Comparison of ENCODE assay signal across 7 mouse cellular contexts in the genomic region with DNA sequence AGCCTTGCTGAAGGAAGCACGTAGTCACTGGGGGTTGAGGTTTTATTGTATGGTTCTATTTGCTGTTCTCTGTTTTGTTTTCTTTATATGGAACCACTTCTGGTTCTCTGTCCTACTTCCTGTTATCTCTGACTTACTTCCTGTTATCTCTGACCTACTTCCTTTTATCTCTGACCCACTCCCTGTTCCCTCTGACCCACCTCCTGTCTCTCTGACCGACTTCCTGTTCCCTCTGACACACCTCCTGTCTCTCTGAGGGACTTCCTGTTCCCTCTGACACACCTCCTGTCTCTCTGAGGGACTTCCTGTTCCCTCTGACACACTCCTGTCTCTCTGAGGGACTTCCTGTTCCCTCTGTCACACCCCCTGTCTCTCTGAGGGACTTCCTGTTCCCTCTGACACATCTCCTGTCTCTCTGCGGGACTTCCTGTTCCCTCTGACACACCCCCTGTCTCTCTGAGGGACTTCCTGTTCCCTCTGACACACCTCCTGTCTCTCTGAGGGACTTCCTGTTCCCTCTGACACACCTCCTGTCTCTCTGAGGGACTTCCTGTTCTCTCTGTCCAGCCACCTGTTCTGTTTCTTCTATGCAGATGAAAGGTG.
DNase-seq lines count a peak whose midpoint lies in the region; ATAC-seq and TF ChIP-seq lines count a peak whose summit lies in the region.
"Not testable (repeated sequence)": the region's sequence is repeated elsewhere in the genome, so short reads cannot be mapped to it uniquely, and the experiment has no call there.

No protein-coding gene starts in this region.

- not testable (repeated sequence) for H3K36me3 ChIP-seq in CH12.LX (replicated peaks in 1 of 2; ENCODE audit: control insufficient read depth in 1 of 2, insufficient read depth in 1 of 2, low read length in 1 of 2); heart, adult 2 months (ENCODE audit: control insufficient read depth, insufficient read depth, low read length); lung, postnatal 0 days (ENCODE audit: insufficient read depth, low read length)

- peak; percentile 10 for DNase-seq in 3134 (ENCODE audit: extremely low read depth, insufficient read length, low spot score)
- peak; percentile 76 for DNase-seq in CH12.LX (ENCODE audit: extremely low read depth)
- DNase-seq in MEL-GATA-1-ER (ENCODE audit: extremely low read depth, low read depth): peak; percentile 70
- DNase-seq in c-Kit-positive CD71-negative TER-119-negative erythroid progenitor cells, embryonic 14.5 days (ENCODE audit: low read depth): peak; percentile 17
- not testable (repeated sequence) for DNase-seq in heart, adult 2 months
- peak; percentile 16 for DNase-seq in lung, postnatal 0 days (ENCODE audit: low spot score)
- DNase-seq in thymus, postnatal 0 days (ENCODE audit: low spot score): peak; percentile 29

- H3K9ac ChIP-seq in CH12.LX (ENCODE audit: insufficient read depth, low read depth); heart, adult 2 months (ENCODE audit: low read depth, low read length); lung, postnatal 0 days (replicated peaks; ENCODE audit: low read depth): not testable (repeated sequence)

- H3K27ac ChIP-seq in CH12.LX (ENCODE audit: insufficient read depth, low read depth); lung, postnatal 0 days (ENCODE audit: low read length): not testable (repeated sequence)
- peak overlapping the region; percentile 35 for H3K27ac ChIP-seq in heart, adult 2 months

- not testable (repeated sequence) for TF ChIP-seq RAD21 in CH12.LX (IDR thresholded peaks at IDR 0.05; ENCODE audit: low read depth, low read length)

- intact Hi-C loops in heart, adult 2 months (cut with DNase I): loop anchor here (2.0 to 10.0 kb wide), 2 partner anchors 98 to 266 kb away; no protein-coding TSS in a partner anchor

- TF ChIP-seq EP300 in CH12.LX (IDR thresholded peaks at IDR 0.05; ENCODE audit: low read length); heart, adult 2 months (IDR thresholded peaks at IDR 0.05; ENCODE audit: insufficient read depth, low read depth, low read length): not testable (repeated sequence)
- TF ChIP-seq EP300 in lung, postnatal 0 days (IDR thresholded peaks at IDR 0.05): peak; percentile 80

- not testable (repeated sequence) for H3K79me2 ChIP-seq in CH12.LX (replicated peaks; ENCODE audit: control insufficient read depth, extremely low read depth, insufficient read depth, poor library complexity, severe bottlenecking); heart, adult 2 months (replicated peaks; ENCODE audit: control insufficient read depth, insufficient read depth, low read length)

- H3K4me2 ChIP-seq in CH12.LX (ENCODE audit: insufficient read depth, low read depth, poor library complexity, severe bottlenecking); lung, postnatal 0 days (replicated peaks; ENCODE audit: low read depth, low read length): not testable (repeated sequence)

- TF ChIP-seq POLR2A in CH12.LX (IDR thresholded peaks at IDR 0.05; ENCODE audit: low read depth, low read length); heart, adult 2 months (IDR thresholded peaks at IDR 0.05; ENCODE audit: insufficient read depth, low read depth, low read length): not testable (repeated sequence)

- not testable (repeated sequence) for TF ChIP-seq CTCF in CH12.LX (conservative IDR thresholded peaks at IDR 0.05 in 1 of 2, IDR thresholded peaks at IDR 0.05 in 1 of 2; ENCODE audit: low read depth in 2 of 2, low read length in 2 of 2); heart, adult 2 months (IDR thresholded peaks at IDR 0.05); lung, postnatal 0 days (IDR thresholded peaks at IDR 0.05)

- dilution Hi-C loops in CH12.LX (cut with MboI; ENCODE audit: extremely low pct_ligation_motif_present, extremely low pct_unique_long_range_greater_than_20kb, low sequenced_read_pairs): not testable (repeated sequence)

- in situ Hi-C loops in CH12.LX (cut with MboI; ENCODE audit: low pct_ligation_motif_present, low pct_unique_long_range_greater_than_20kb, low sequenced_read_pairs): not testable (repeated sequence)

- H3K4me1 ChIP-seq in CH12.LX (ENCODE audit: control insufficient read depth in 1 of 2, insufficient read depth in 2 of 2); heart, adult 2 months (ENCODE audit: control insufficient read depth, insufficient read depth, low read length); lung, postnatal 0 days (ENCODE audit: insufficient read depth, low read depth, low read length): not testable (repeated sequence)

- H3K4me3 ChIP-seq in CH12.LX (replicated peaks in 1 of 3; ENCODE audit: low read depth in 2 of 3, low read length in 2 of 3, poor library complexity in 1 of 3); heart, adult 2 months; lung, postnatal 0 days (ENCODE audit: low read depth, low read length): not testable (repeated sequence)

- WGBS in heart, adult 2 months: 59% methylated on average over 3 of the region's 3 CpGs
- WGBS in lung, postnatal 0 days: 77% methylated on average over 3 of the region's 3 CpGs

- H3K9me3 ChIP-seq in CH12.LX (replicated peaks; ENCODE audit: low read length); lung, postnatal 0 days (ENCODE audit: low read length): not testable (repeated sequence)

- ATAC-seq in lung, postnatal 0 days: not testable (repeated sequence)

- H3K27me3 ChIP-seq in CH12.LX (replicated peaks); heart, adult 2 months (ENCODE audit: control insufficient read depth, insufficient read depth, low read length); lung, postnatal 0 days (replicated peaks; ENCODE audit: insufficient read depth, low read length): not testable (repeated sequence)

TF ChIP-seq in CH12.LX, 34 proteins besides CTCF, POLR2A, EP300 and RAD21:
- TF ChIP-seq ELF1 (IDR thresholded peaks at IDR 0.05; ENCODE audit: low read depth, low read length): peak; percentile 67
- TF ChIP-seq HCFC1 (IDR thresholded peaks at IDR 0.05; ENCODE audit: low read depth, low read length): peak; percentile 26; the same call in 1 of the 2 replicates
